Mouse (Mus musculus) neural tube, embryonic 14.5 days (tissue): ENCODE results near the gene Pip5kl1. TPM values are rescaled to one million over a fixed set of nuclear protein-coding genes. Genes with fewer than 3 reads are reported as not detected.

ENCODE experiments used
- ATAC-seq: fragments of 200-750 bp; cut with Nextera tagmentation; 2 replicates; pipeline ENCODE4 v1.8.0; 2017; ENCODE audit warnings: low read depth, mild to moderate bottlenecking, moderate TSS enrichment, moderate library complexity
- H3K27ac ChIP-seq: fragments of 300-500 bp; sonication (generic); 2 replicates; pipeline ENCODE4 v1.5.1; 2014; ENCODE audit warnings: low read depth, mild to moderate bottlenecking, control low read depth, low read length, moderate library complexity, mixed read lengths
- H3K27me3 ChIP-seq: fragments of 300-500 bp; sonication (generic); 2 replicates; pipeline ENCODE4 v1.6.1; 2014; ENCODE audit warnings: low read length; ENCODE audit not compliant: control insufficient read depth, insufficient read depth
- H3K36me3 ChIP-seq: fragments of 300-500 bp; sonication (generic); 2 replicates; pipeline ENCODE4 v1.6.1; 2014; ENCODE audit warnings: low read length, mixed read lengths; ENCODE audit not compliant: control insufficient read depth, insufficient read depth
- H3K4me1 ChIP-seq: fragments of 300-500 bp; sonication (generic); 2 replicates; pipeline ENCODE4 v1.6.1; 2014; ENCODE audit warnings: low read length; ENCODE audit not compliant: control insufficient read depth, insufficient read depth
- H3K4me2 ChIP-seq: fragments of 300-500 bp; sonication (generic); 2 replicates; pipeline ENCODE4 v1.6.1; 2014; ENCODE audit warnings: mild to moderate bottlenecking, low read depth, low read length, control low read depth
- H3K4me3 ChIP-seq: fragments of 300-500 bp; sonication (generic); 2 replicates; pipeline ENCODE4 v1.5.1; 2014; ENCODE audit warnings: low read depth, low read length, control low read depth, mixed read lengths
- H3K9ac ChIP-seq: fragments of 300-500 bp; sonication (generic); replicated peaks from 2 replicates; pipeline ENCODE4 v1.6.1; 2014; ENCODE audit warnings: low read depth, mild to moderate bottlenecking, control low read depth, low read length, mixed read lengths
- H3K9me3 ChIP-seq: fragments of 300-500 bp; sonication (generic); 2 replicates; pipeline ENCODE4 v1.6.1; 2016; ENCODE audit warnings: low read length; ENCODE audit not compliant: control insufficient read depth
- WGBS: fragments of 180-500 bp; shearing (Covaris S2); extraction: QIAGEN DNeasy Blood & Tissue Kit; methylation state at CpG from one replicate; pipeline ENCODE4 v1.1.7; 2014; 5-methylcytosine and 5-hydroxymethylcytosine counted together
- polyA plus RNA-seq: library from polyadenylated mRNA; unstranded; fragments of >200 nt; fragmentation: Nextera tagmentation; extraction: Ambion mirVana; gene quantifications from 2 replicates; pipeline ENCODE4 v1.2.1, GENCODE M21; 2014

Pip5kl1 gene
- polyA plus RNA-seq, 1 experiment from 2014 or later, result 17.1 TPM

GRCm38 (mm10) chr2:32587731-32588321 lies 13.2 kb downstream of the Pip5kl1 start:
- H3K9me3 ChIP-seq, result no peaks in the 10 kb centered on the region
- peak overlapping the region; percentile 66 for H3K4me2 ChIP-seq
- no peak overlapping the region for H3K27ac ChIP-seq
- ATAC-seq, result no peak
- H3K27me3 ChIP-seq, result no peaks in the 10 kb centered on the region
- peak overlapping the region; percentile 49 for H3K4me3 ChIP-seq
- 50% methylated on average over 9 of the region's 9 CpGs for WGBS
- peak overlapping the region; percentile 65 for H3K9ac ChIP-seq
- H3K36me3 ChIP-seq, result no peaks in the 10 kb centered on the region
- peaks cover 12% of the 10 kb centered on the region; the same call in 1 of the 2 replicates for H3K4me1 ChIP-seq

GRCm38 (mm10) chr2:32589213-32589795 lies 14.7 kb downstream of the Pip5kl1 start:
- no peak overlapping the region for H3K9ac ChIP-seq
- 70% methylated on average over 11 of the region's 11 CpGs for WGBS
- no peaks in the 10 kb centered on the region for H3K27me3 ChIP-seq
- H3K27ac ChIP-seq, result no peak overlapping the region
- no peak for ATAC-seq
- no peak overlapping the region for H3K4me3 ChIP-seq
- H3K4me1 ChIP-seq, result peaks cover 12% of the 10 kb centered on the region; the same call in 1 of the 2 replicates
- H3K9me3 ChIP-seq, result no peaks in the 10 kb centered on the region
- no peaks in the 10 kb centered on the region for H3K36me3 ChIP-seq
- H3K4me2 ChIP-seq, result no peak overlapping the region

GRCm38 (mm10) chr2:32590224-32590623 lies 15.6 kb downstream of the Pip5kl1 start:
- Histone ChIP-seq H3K36me3 (no peaks in the 10 kb centered on the region), H3K27ac (no peak overlapping the region), H3K27me3 (no peaks in the 10 kb centered on the region), H3K4me2 (no peak overlapping the region), H3K9ac (no peak overlapping the region), H3K4me3 (no peak overlapping the region), H3K4me1 (peaks cover 12% of the 10 kb centered on the region; the same call in 1 of the 2 replicates), H3K9me3 (no peaks in the 10 kb centered on the region)
- 77% methylated on average over 10 of the region's 10 CpGs for WGBS
- ATAC-seq, result no peak

GRCm38 (mm10) chr2:32591249-32591648 lies 16.7 kb downstream of the Pip5kl1 start:
- WGBS, result 80% methylated on average over 6 of the region's 6 CpGs
- Histone ChIP-seq H3K27ac (no peak overlapping the region), H3K9ac (no peak overlapping the region), H3K4me1 (peaks cover 12% of the 10 kb centered on the region; the same call in 1 of the 2 replicates), H3K36me3 (no peaks in the 10 kb centered on the region), H3K4me2 (no peak overlapping the region), H3K27me3 (no peaks in the 10 kb centered on the region), H3K4me3 (no peak overlapping the region), H3K9me3 (no peaks in the 10 kb centered on the region)
- no peak for ATAC-seq

GRCm38 (mm10) chr2:32596725-32597124 lies 22.1 kb downstream of the Pip5kl1 start:
- Histone ChIP-seq H3K27ac (no peak overlapping the region), H3K36me3 (peaks cover 6% of the 10 kb centered on the region; the same call in 1 of the 2 replicates)
- ATAC-seq, result no peak

GRCm38 (mm10) chr2:32597248-32597647 lies 22.7 kb downstream of the Pip5kl1 start:
- Histone ChIP-seq H3K4me2 (no peak overlapping the region), H3K9me3 (no peaks in the 10 kb centered on the region), H3K9ac (0 out of 2 replicates have a peak overlapping the region, but pooled peaks have one; percentile 11), H3K36me3 (peaks cover 6% of the 10 kb centered on the region; the same call in 1 of the 2 replicates), H3K4me3 (no peak overlapping the region), H3K27ac (no peak overlapping the region), H3K4me1 (no peaks in the 10 kb centered on the region), H3K27me3 (no peaks in the 10 kb centered on the region)
- 88% methylated on average over 5 of the region's 5 CpGs for WGBS
- no peak for ATAC-seq

More at GRCm38 (mm10) chr2:32596725-32597124, 22.1 kb downstream of the Pip5kl1 start:
- H3K4me2 ChIP-seq, result no peak overlapping the region
- H3K9me3 ChIP-seq, result no peaks in the 10 kb centered on the region
- 72% methylated on average over 13 of the region's 13 CpGs for WGBS
- H3K27me3 ChIP-seq, result no peaks in the 10 kb centered on the region
- H3K4me3 ChIP-seq, result no peak overlapping the region
- H3K4me1 ChIP-seq, result no peaks in the 10 kb centered on the region
- no peak overlapping the region for H3K9ac ChIP-seq

- H3K27ac ChIP-seq, result no peak overlapping the region
Observed at GRCm38 (mm10) chr2:32597699-32598098, 23.1 kb downstream of the Pip5kl1 start.

GRCm38 (mm10) chr2:32598506-32598905 lies 23.9 kb downstream of the Pip5kl1 start:
- Histone ChIP-seq H3K9me3 (no peaks in the 10 kb centered on the region), H3K27ac (no peak overlapping the region), H3K27me3 (no peaks in the 10 kb centered on the region), H3K9ac (no peak overlapping the region), H3K4me3 (no peak overlapping the region), H3K4me1 (no peaks in the 10 kb centered on the region), H3K36me3 (peaks cover 6% of the 10 kb centered on the region; the same call in 1 of the 2 replicates), H3K4me2 (no peak overlapping the region)
- WGBS, result 87% methylated on average over 8 of the region's 8 CpGs
- ATAC-seq, result no peak

More at GRCm38 (mm10) chr2:32597699-32598098, 23.1 kb downstream of the Pip5kl1 start:
- Histone ChIP-seq H3K4me3 (no peak overlapping the region), H3K9ac (no peak overlapping the region), H3K27me3 (no peaks in the 10 kb centered on the region), H3K9me3 (no peaks in the 10 kb centered on the region), H3K4me2 (no peak overlapping the region), H3K4me1 (no peaks in the 10 kb centered on the region), H3K36me3 (peaks cover 6% of the 10 kb centered on the region; the same call in 1 of the 2 replicates)
- no peak for ATAC-seq
- WGBS, result 89% methylated on average over 5 of the region's 5 CpGs

- H3K4me3 ChIP-seq, result no peak within 1 kb of the TSS
- H3K27me3 ChIP-seq, result no peaks in the 10 kb centered on the region
- no peak for ATAC-seq
- peaks cover 6% of the 10 kb centered on the region; the same call in 1 of the 2 replicates for H3K36me3 ChIP-seq
- H3K4me1 ChIP-seq, result no peaks in the 10 kb centered on the region
- no peak within 1 kb of the TSS for H3K9ac ChIP-seq
- H3K27ac ChIP-seq, result no peak within 1 kb of the TSS
- 96% methylated on average over 3 of the region's 3 CpGs for WGBS
- H3K4me2 ChIP-seq, result no peak within 1 kb of the TSS
- no peaks in the 10 kb centered on the region for H3K9me3 ChIP-seq
Observed at GRCm38 (mm10) chr2:32599409-32599808, 24.8 kb downstream of the Pip5kl1 start, which contains the start of gene St6galnac6. St6galnac6 (plus strand) TSS chr2:32599709.
